Mouse (Mus musculus) c-Kit-positive CD71-positive TER-119-negative erythroid progenitor cells, embryonic 14.5 days (primary cell): ENCODE measurements around the gene Pon2.
"Not testable (repeated sequence)": the region's sequence is repeated elsewhere in the genome, so short reads cannot be mapped to it uniquely, and the experiment has no call there.

ENCODE experiments used
- DNase-seq: peaks from one replicate; pipeline ENCODE4 v3.0.0-alpha.2; 2013; ENCODE audit warnings: low read depth

Pon2 gene

GRCm38 (mm10) chr6:5223551-5223950, 74.7 kb downstream of the Pon2 start:
- not testable (repeated sequence) for DNase-seq

- no peak for DNase-seq
Observed at GRCm38 (mm10) chr6:5222080-5222479, 76.2 kb downstream of the Pon2 start.

- DNase-seq: peak; percentile 28
Observed at GRCm38 (mm10) chr6:5218190-5218589, 80.1 kb downstream of the Pon2 start.
